Mouse (Mus musculus): Measurements from ENCODE around the gene Per1.

GRCm38 (mm10) chr11:69050748-69051147 lies 44.3 kb upstream of the Per1 start:
- TF ChIP-seq CTCF (IDR thresholded peaks at IDR 0.05; ENCODE audit: borderline replicate concordance, extremely low read depth, insufficient read depth, insufficient read length): no peak
- TF ChIP-seq POLR2A (IDR thresholded peaks at IDR 0.05; ENCODE audit: borderline replicate concordance, extremely low read depth, insufficient read depth, insufficient read length, poor library complexity, severe bottlenecking): no peak

All from brain, embryonic 14.5 days (tissue).